Mouse (Mus musculus) lung, adult 10 weeks (tissue): ENCODE data around the gene Bicd1. TPM values are rescaled to one million over a fixed set of nuclear protein-coding genes. Genes with fewer than 3 reads are reported as not detected.

Experiments used
- polyA plus RNA-seq: library from polyadenylated mRNA; stranded (reverse); fragments of 350-450 nt; fragmentation: Illumina TruSeq; extraction: RNeasy Lipid Tissue Mini Kit (QIAGEN cat#74804); gene quantifications from one replicate; pipeline ENCODE4 v1.2.3, GENCODE M21; 2014; ENCODE audit warnings: low read depth, low replicate concordance; ENCODE audit not compliant: insufficient read depth

Gene Bicd1
- 0.80 TPM for polyA plus RNA-seq

GRCm38 (mm10) chr6:149408833-149409332, at the start of gene Bicd1:
Gene Bicd1 (plus strand): TSS chr6:149408886.

Other genes starting within 250 kb of the Bicd1 start
- 22.9 TPM for gene Amn1, start 220.2 kb upstream of the Bicd1 start, polyA plus RNA-seq
- gene Resf1, start 99.5 kb upstream of the Bicd1 start, polyA plus RNA-seq: 14.3 TPM